ENCODE assay signal across 9 mouse cellular contexts in genomic region chr16:91860471-91861125, GRCm38 (mm10).
DNase-seq lines count a peak whose midpoint lies in the region; ATAC-seq and TF ChIP-seq lines count a peak whose summit lies in the region.
"Had no signal": no experiment of that assay in that cellular context is flagged by ENCODE, and none has a peak within 500 bp of the region (broad histone marks: within the 10 kb centered on the region; RNA-seq: fewer than 3 reads in every experiment).

No protein-coding gene starts in this region.

- peaks cover 24% of the 10 kb centered on the region for H3K36me3 ChIP-seq in E14TG2a.4 (ENCODE audit: insufficient read depth, low read length)
- peaks cover 10% of the 10 kb centered on the region; the same call in 1 of the 2 replicates for H3K36me3 ChIP-seq in heart, embryonic 16.5 days (ENCODE audit: control insufficient read depth, insufficient read depth)

- intact Hi-C loops in gastrocnemius, adult 2 months (cut with DNase I), result no loop called here

- peak overlapping the region; percentile 20 for H3K4me3 ChIP-seq in gastrocnemius, adult 2 months
- H3K4me3 ChIP-seq in E14TG2a.4 (replicated peaks; ENCODE audit: low read length), result peak overlapping the region; percentile 24
- H3K4me3 ChIP-seq in heart, embryonic 16.5 days (ENCODE audit: low read length), result no peak overlapping the region

- no peak; the same call in 1 of the 2 replicates for ATAC-seq in heart, embryonic 16.5 days (replicated peaks; ENCODE audit: extremely low read depth, insufficient read depth, low FRiP score)
- no peak for ATAC-seq in megakaryocyte-erythroid progenitor cell, adult 5-6 weeks (replicated peaks; ENCODE audit: low FRiP score, low TSS enrichment, poor library complexity, severe bottlenecking)

- H3K4me1 ChIP-seq in E14TG2a.4 (replicated peaks; ENCODE audit: low read depth, low read length), result peaks cover 47% of the 10 kb centered on the region
- peaks cover 33% of the 10 kb centered on the region for H3K4me1 ChIP-seq in heart, embryonic 16.5 days (ENCODE audit: control insufficient read depth, insufficient read depth, low read length)

- H3K27me3 ChIP-seq in E14TG2a.4 (ENCODE audit: insufficient read depth, low read length), result no peaks in the 10 kb centered on the region
- H3K27me3 ChIP-seq in heart, embryonic 16.5 days (ENCODE audit: control insufficient read depth, insufficient read depth, low read length), result no peaks in the 10 kb centered on the region

- 27% methylated on average over 14 of the region's 14 CpGs for WGBS in heart, embryonic 16.5 days

- no peaks in the 10 kb centered on the region for H3K9me3 ChIP-seq in E14TG2a.4 (ENCODE audit: low read length)
- H3K9me3 ChIP-seq in heart, embryonic 16.5 days (replicated peaks; ENCODE audit: control insufficient read depth, low read length), result no peaks in the 10 kb centered on the region

- H3K27ac ChIP-seq in gastrocnemius, adult 2 months, result peak overlapping the region; percentile 90
- H3K27ac ChIP-seq in heart, embryonic 16.5 days (ENCODE audit: low read length), result peak overlapping the region; percentile 65

- 0 out of 2 replicates have a peak overlapping the region, but pooled peaks have one; percentile 31 for H3K9ac ChIP-seq in heart, embryonic 16.5 days (ENCODE audit: low read length)

- no peak for TF ChIP-seq CTCF in gastrocnemius, adult 2 months (IDR thresholded peaks at IDR 0.05)
- no peak for TF ChIP-seq CTCF in E14TG2a.4 (conservative IDR thresholded peaks at IDR 0.05; ENCODE audit: low read length)

- 0 out of 2 replicates have a peak overlapping the region, but pooled peaks have one; percentile 24 for H3K4me2 ChIP-seq in heart, embryonic 16.5 days (ENCODE audit: low read depth, low read length)

- no peak for DNase-seq in gastrocnemius, adult 2 months
- no peak for DNase-seq in gastrocnemius, adult 8-10 months (ENCODE audit: low spot score in 2 of 2)
- peak; percentile 72 for DNase-seq in kidney, postnatal 14 days
- no peak for DNase-seq in embryo, embryonic 11 days
- no peak for DNase-seq in adrenal gland, adult 18-20 months (ENCODE audit: low spot score in 2 of 2)
- DNase-seq: cerebellum, adult 11 months had no signal
